Mouse (Mus musculus) induced T-regulatory cell, adult 2 months (primary cell): ENCODE results near the gene Olfr222.

Experiments
- DNase-seq: peaks from one replicate; pipeline ENCODE4 v3.0.0-alpha.2; 2012; ENCODE audit warnings: low read depth

Gene Olfr222

GRCm38 (mm10) chr11:59541324-59541723 lies 34.7 kb downstream of the Olfr222 start, which contains the start of gene Nlrp3:
Gene Nlrp3 (plus strand): TSS chr11:59541568.
- no peak for DNase-seq

DNA sequence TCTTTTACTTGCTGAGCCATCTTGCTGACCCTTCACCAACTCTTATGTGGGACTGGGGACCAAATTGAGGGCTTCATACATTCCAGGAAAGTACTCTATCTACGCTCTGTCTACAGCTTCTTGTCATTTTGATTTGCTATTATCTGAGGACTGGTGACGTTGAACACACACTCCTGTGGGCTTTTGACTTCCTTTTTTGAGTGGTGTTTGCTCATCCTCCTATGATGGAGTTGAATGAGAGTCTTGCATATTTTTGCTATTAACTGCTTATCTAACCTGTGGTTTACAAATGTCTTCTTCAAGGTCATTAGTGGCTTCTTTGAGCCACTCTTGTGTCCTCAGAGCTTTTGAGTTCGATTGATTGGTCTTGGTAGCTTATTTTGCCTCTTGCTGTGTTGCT lies 35.9 kb downstream of the Olfr222 start:
- no peak for DNase-seq

- DNase-seq, result peak; percentile 13
Measured at GRCm38 (mm10) chr11:59538387-59538786, 37.6 kb downstream of the Olfr222 start.

GRCm38 (mm10) chr11:59537218-59538130 lies 38.6 kb downstream of the Olfr222 start:
- peak; percentile 43 for DNase-seq

- no peak for DNase-seq
Measured at GRCm38 (mm10) chr11:59531562-59531961, 44.5 kb downstream of the Olfr222 start.

DNA sequence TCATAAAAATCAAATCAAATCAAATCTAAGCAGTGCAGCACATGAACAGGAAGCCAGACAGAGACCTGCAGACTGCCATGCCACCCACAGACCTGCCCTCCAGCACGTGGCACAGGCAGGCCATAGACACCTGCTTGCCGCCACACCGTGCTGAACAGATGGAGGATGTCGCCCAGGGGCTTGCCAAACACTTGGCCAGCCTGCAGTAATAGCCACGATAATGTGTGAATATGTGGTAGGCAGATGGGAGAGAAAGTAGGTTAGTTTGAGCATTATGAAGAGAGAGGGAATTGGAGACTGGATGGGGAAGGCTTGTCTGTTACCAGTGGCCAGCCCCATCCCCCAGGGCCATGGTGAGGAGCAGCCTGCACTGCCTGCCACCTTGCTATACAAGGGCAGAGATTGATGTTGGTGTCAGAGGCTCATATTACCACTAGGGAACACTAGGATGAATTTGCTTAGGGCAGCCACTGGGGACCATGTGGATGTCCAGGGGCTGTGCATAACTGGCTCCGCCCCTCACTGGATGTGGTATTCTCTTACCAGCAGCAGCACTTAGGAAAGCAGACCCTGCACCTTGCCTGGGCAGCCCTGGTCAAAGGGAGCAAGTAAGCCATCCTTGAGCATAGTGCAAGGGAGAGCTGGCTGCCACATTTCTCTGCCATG lies 45.0 kb downstream of the Olfr222 start:
- DNase-seq, result no peak

DNA sequence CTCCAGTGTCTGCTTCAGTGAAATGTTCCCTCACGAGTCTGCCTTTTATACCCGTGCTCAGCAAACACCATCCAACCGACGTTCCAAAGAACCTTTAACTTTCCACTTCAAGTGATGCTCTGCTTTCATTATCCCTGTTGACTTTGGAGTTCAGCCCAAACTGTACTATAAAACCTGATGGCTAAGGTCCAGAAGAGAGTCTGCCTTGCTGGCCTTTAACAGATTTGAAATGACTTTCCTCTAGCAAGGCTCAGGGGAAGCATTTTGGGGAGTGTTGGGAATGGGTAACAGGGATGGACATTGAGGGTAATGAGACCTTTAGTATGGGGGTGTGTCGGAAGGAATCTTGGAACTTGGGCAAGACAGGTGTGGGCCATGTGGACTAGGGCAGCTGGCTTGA lies 45.8 kb downstream of the Olfr222 start:
- DNase-seq, result no peak

- DNase-seq, result peak; percentile 26
Measured at GRCm38 (mm10) chr11:59526472-59527080, 49.5 kb downstream of the Olfr222 start, which contains the start of gene Zkscan17. Gene Zkscan17 (minus strand): TSS chr11:59526751.

DNA sequence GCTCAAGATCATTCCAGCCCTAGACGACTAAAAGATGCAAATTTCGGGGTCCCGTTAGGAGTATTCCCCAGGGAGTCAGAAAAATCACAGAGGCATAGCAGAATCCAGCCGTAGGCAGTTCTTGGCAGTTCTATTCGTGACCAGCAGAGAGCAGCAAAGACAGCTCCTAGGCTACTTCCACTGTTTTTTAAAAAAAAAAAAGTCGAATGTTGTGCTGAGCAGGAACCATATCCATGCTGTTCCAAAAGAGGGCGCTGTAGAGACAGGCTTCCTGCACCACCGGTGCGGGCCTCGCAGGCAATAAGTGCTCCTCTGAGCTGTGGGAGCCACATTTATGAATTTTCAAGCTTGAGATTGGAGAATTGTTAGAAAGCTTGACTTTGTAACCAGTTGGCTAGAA lies 50.8 kb downstream of the Olfr222 start:
- peak; percentile 80 for DNase-seq

DNA sequence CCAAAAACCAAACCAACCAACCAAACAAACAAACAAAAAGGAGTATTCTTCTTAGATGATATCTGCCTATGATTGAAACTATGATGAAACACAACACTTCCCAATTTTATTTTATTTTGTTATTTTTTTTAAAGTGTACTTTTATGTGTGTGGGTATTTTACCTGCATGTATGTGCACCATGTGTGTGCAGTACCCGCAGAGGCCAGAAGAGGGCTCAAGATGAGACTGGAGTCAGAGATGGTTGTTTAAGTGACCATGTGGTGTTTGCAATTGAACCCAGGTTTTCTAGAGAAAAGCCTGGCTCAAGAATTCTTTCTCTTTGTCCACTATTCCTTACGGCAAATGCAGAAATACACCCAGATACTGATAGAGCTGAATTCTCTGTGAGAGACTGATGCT lies 51.9 kb downstream of the Olfr222 start:
- DNase-seq, result peak; percentile 29
